Mouse (Mus musculus) adrenal gland, postnatal 25 days (tissue): ENCODE data around the gene Fam161b. TPM values are rescaled to one million over a fixed set of nuclear protein-coding genes. Genes with fewer than 3 reads are reported as not detected.

Experiments
- DNase-seq: peaks from one replicate; pipeline ENCODE4 v3.0.0; 2021; ENCODE audit warnings: mixed read lengths
- long read RNA-seq: library from polyadenylated mRNA; stranded (forward); transcript quantifications from one replicate; pipeline ENCODE4 v2.0.0, GENCODE M21; 2021
- total RNA-seq: library from RNA; stranded (reverse); gene quantifications from 2 replicates; pipeline ENCODE4 v1.2.3, GENCODE M21; 2021

Gene Fam161b
- total RNA-seq, result 2.9 and 3.0 TPM in 2 replicates
- long read RNA-seq, partial matches to known transcripts, result 0 of 2 reads
- long read RNA-seq, other reads (novel, unspliced or antisense), result 1 of 2 reads

GRCm38 (mm10) chr12:84361555-84362489, at the start of gene Fam161b, which contains the start of gene Coq6:
Gene Fam161b (minus strand): TSS chr12:84361833.
Gene Coq6 (plus strand): TSS chr12:84361657.
- peak; percentile 94 for DNase-seq

GRCm38 (mm10) chr12:84408819-84409507, 47.3 kb upstream of the Fam161b start, which contains the start of the genes Entpd5 and Bbof1:
Gene Entpd5 (minus strand): TSS chr12:84409029.
Gene Bbof1 (plus strand): TSS chr12:84409071.
- peak; percentile 95 for DNase-seq

GRCm38 (mm10) chr12:84407874-84408818, 46.5 kb upstream of the Fam161b start:
- DNase-seq, result no peak

- no peak for DNase-seq
These were observed 45.6 kb upstream of the Fam161b start for GRCm38 (mm10) chr12:84407259-84407658.

- DNase-seq, result no peak
These were observed 42.9 kb upstream of the Fam161b start for GRCm38 (mm10) chr12:84404541-84404940.

GRCm38 (mm10) chr12:84402923-84403322, 41.3 kb upstream of the Fam161b start:
- DNase-seq, result no peak

GRCm38 (mm10) chr12:84400653-84401052, 39.0 kb upstream of the Fam161b start:
- peak; percentile 38 for DNase-seq

- DNase-seq, result no peak
These were observed 38.4 kb upstream of the Fam161b start for GRCm38 (mm10) chr12:84400068-84400467.

GRCm38 (mm10) chr12:84399663-84400062, 38.0 kb upstream of the Fam161b start:
- DNase-seq, result peak; percentile 7

GRCm38 (mm10) chr12:84399135-84399534, 37.5 kb upstream of the Fam161b start:
- no peak for DNase-seq

GRCm38 (mm10) chr12:84398629-84399028, 37.0 kb upstream of the Fam161b start:
- no peak for DNase-seq

GRCm38 (mm10) chr12:84397685-84398084, 36.1 kb upstream of the Fam161b start:
- DNase-seq, result no peak

GRCm38 (mm10) chr12:84396947-84397679, 35.5 kb upstream of the Fam161b start:
- DNase-seq, result no peak

GRCm38 (mm10) chr12:84393847-84394246, 32.2 kb upstream of the Fam161b start:
- DNase-seq, result no peak

GRCm38 (mm10) chr12:84392681-84393080, 31.0 kb upstream of the Fam161b start:
- DNase-seq, result no peak

- DNase-seq, result no peak
These were observed 28.7 kb upstream of the Fam161b start for GRCm38 (mm10) chr12:84390336-84390735.

- DNase-seq, result no peak
These were observed 27.3 kb upstream of the Fam161b start for GRCm38 (mm10) chr12:84388774-84389400.

GRCm38 (mm10) chr12:84388097-84388496, 26.5 kb upstream of the Fam161b start:
- no peak for DNase-seq

GRCm38 (mm10) chr12:84385408-84385807, 23.8 kb upstream of the Fam161b start:
- DNase-seq, result no peak

GRCm38 (mm10) chr12:84384644-84385081, 23.0 kb upstream of the Fam161b start:
- peak; percentile 39 for DNase-seq
